Mouse (Mus musculus) macrophage (primary cell): ENCODE results near the gene Zmynd8. TPM values are rescaled to one million over a fixed set of nuclear protein-coding genes. Genes with fewer than 3 reads are reported as not detected.
A peak's percentile ranks its signal among the peaks of the same experiment; 100 is the strongest.

Experiments
- H3K27ac ChIP-seq: fragments of 350-480 bp; formaldehyde crosslinking; 2 replicates; pipeline ENCODE4 v1.9.0; 2021
- H3K36me3 ChIP-seq: fragments of 350-480 bp; formaldehyde crosslinking; 2 replicates; pipeline ENCODE4 v1.9.0; 2021; ENCODE audit errors: inconsistent target
- H3K4me3 ChIP-seq: fragments of 350-480 bp; formaldehyde crosslinking; 2 replicates; pipeline ENCODE4 v1.9.0; 2021; ENCODE audit errors: inconsistent target
- H3K79me2 ChIP-seq: fragments of 350-480 bp; formaldehyde crosslinking; 2 replicates; pipeline ENCODE4 v1.9.0; 2021; ENCODE audit errors: inconsistent target
- WGBS: methylation state at CpG from one replicate; pipeline ENCODE4 v1.1.7; 2026; ENCODE audit warnings: inconsistent platforms; ENCODE audit not compliant: missing documents; 5-methylcytosine and 5-hydroxymethylcytosine counted together
- polyA plus RNA-seq: library from polyadenylated mRNA; stranded (reverse); fragments of 250-400 nt; gene quantifications from 3 replicates; pipeline ENCODE4 v1.2.4, GENCODE M21; 2018; ENCODE audit warnings: inconsistent platforms

Gene Zmynd8
- polyA plus RNA-seq, 1 experiment from 2014 or later = 95.5 TPM

DNA sequence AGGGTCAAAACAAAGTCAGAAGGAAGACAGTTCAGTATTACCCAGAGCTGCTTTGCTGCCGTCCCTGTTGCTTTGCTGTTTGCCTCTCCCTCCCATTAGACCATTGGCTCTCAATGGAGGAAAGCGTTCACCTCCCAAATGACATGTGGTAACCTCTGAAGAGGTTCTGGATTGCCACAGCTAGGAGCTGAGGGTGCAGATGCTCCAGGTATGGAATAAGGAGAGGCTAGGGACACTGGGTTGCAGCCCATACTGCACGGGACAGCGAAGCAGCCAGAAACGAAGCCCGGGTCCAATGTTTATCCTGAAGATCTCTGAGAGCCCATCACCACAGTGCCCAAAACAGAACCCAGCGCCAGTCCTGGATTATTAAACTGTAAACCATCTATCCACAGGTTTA is 9.6 kb downstream of the Zmynd8 start:
- Histone ChIP-seq H3K27ac (peak overlapping the region; percentile 74), H3K36me3 (no peaks in the 10 kb centered on the region), H3K79me2 (peaks cover under 1% of the 10 kb centered on the region; the same call in 1 of the 2 replicates), H3K4me3 (no peak overlapping the region)
- WGBS = 74% methylated on average over 7 of the region's 7 CpGs

DNA sequence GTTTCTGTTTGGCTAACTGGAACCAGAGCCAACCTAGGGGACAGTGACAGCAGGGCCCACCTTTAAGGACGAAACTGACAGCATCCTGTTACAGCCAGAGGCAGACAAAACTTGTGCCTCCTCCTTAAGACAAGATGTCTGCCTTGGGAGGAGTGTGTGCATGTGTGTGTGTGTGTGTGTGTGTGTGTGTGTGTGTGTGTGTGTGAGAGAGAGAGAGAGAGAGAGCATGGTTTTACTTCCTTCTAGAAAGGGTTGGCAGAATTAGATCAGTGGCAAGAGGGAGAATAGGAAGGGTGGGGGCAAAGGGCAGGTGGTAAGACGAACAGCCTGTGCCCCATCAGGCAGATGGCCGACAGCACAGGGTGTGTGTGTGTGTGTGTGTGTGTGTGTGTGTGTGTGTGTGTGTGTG is 10.0 kb downstream of the Zmynd8 start:
- no peak overlapping the region for H3K4me3 ChIP-seq
- 6% methylated on average over 3 of the region's 3 CpGs for WGBS
- peaks cover 5% of the 10 kb centered on the region for H3K79me2 ChIP-seq
- H3K27ac ChIP-seq = peak overlapping the region; percentile 74
- no peaks in the 10 kb centered on the region for H3K36me3 ChIP-seq

DNA sequence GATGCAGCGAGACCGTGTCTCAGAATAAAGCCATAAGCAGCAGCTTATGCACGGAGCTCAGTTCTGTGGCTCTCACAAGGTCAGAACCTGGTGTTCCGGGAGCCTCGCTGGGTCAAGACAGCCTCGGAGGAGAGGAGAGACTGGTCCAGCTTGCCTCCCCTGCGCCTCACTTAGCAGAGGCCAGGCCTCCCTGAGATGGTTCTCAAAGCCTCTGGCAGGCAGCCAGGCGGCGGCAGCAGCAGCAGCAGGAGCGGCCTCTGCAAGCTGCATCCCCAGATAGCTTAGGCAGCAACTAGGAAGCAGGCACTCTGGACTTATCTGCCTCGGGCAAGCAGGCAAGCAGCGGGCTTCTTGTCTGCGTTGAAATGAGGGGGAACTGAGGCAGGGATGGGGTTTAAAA is 10.4 kb downstream of the Zmynd8 start:
- Histone ChIP-seq H3K4me3 (no peak overlapping the region), H3K27ac (peak overlapping the region; percentile 74)

DNA sequence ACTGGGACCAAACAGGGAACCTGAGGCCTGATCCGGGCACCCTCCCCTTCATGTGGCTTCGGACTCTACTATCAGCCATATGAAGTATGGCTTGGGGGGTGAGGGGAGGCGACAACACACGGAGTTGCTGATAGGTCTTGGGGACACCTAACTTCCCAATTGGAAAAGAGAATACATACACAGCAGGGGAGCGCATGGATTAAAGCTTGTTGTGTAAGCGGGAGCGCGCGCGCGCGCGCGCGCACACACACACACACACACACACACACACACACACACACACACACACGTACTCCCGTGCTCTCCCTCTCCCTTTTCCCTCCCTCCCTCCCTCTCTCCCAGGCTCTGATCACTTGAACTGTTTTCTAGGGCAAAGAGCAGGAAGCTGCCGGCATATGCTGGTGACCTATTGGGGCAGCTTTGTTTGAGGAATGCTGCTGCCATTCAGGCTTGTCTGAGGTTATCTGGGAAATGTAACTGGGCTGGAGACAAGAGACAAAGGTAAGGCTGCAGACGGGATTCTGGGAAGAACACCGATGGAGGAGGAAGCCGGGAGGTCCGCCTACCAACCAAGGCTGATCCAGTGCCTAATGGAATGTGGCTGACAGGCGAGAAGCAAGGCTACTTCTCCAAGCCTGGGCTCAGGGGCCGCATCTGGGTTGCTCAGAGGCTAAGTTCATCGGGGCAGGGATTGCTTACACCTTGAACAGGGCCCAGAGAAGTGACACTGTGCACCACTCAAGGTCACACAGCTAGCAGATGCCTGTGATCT is 11.8 kb downstream of the Zmynd8 start:
- H3K79me2 ChIP-seq = peaks cover 23% of the 10 kb centered on the region
- no peaks in the 10 kb centered on the region for H3K36me3 ChIP-seq
- H3K27ac ChIP-seq = peak overlapping the region; percentile 97
- H3K4me3 ChIP-seq = no peak overlapping the region
- 91% methylated on average over 15 of the region's 25 CpGs for WGBS

More for the DNA sequence above, 10.4 kb downstream of the Zmynd8 start:
- Histone ChIP-seq H3K79me2 (peaks cover 9% of the 10 kb centered on the region), H3K36me3 (no peaks in the 10 kb centered on the region)
- 32% methylated on average over 13 of the region's 13 CpGs for WGBS

DNA sequence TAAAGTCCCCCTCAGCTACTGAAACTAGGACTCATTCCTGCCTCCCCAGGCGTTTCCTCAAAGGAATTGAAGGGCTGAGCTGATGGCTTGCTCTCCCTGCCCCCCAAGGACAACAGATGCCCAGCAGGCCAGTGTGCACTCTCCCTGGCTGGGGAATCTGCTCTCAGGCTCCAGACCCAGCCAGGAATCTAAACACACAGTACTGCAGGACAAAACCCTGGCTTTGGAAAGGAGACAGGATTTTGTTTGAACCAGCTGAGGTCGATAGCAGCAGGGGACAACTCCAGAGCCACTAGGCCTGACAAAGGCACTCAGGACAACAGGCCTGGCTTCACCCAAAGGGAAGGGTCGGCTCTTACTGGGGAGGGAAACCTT is 12.3 kb downstream of the Zmynd8 start:
- Histone ChIP-seq H3K79me2 (peaks cover 26% of the 10 kb centered on the region), H3K27ac (peak overlapping the region; percentile 97), H3K4me3 (no peak overlapping the region), H3K36me3 (no peaks in the 10 kb centered on the region)
- 81% methylated on average over 3 of the region's 3 CpGs for whole genome bisulfite sequencing

DNA sequence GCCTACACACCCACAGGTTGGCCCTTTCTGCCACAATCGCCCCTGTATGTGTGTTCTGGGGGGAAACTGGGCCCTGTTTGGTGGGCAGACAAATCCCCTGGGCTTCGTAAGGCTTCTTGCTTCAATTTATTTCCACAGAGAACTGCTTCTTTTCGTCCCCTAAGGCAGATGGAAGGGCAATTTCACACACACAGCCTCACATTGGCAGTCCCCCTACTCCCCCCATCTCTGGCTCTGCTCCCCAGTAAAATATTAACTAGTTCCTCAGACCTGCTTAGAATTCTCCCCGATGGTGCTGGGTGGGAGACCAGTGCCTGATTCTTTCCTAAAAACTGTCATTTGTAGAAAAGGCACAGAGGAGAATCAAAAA is 12.9 kb downstream of the Zmynd8 start:
- no peaks in the 10 kb centered on the region for H3K36me3 ChIP-seq
- no peak overlapping the region for H3K4me3 ChIP-seq
- peak overlapping the region; percentile 97 for H3K27ac ChIP-seq
- H3K79me2 ChIP-seq = peaks cover 31% of the 10 kb centered on the region
- 60% methylated on average over 4 of the region's 4 CpGs for WGBS

DNA sequence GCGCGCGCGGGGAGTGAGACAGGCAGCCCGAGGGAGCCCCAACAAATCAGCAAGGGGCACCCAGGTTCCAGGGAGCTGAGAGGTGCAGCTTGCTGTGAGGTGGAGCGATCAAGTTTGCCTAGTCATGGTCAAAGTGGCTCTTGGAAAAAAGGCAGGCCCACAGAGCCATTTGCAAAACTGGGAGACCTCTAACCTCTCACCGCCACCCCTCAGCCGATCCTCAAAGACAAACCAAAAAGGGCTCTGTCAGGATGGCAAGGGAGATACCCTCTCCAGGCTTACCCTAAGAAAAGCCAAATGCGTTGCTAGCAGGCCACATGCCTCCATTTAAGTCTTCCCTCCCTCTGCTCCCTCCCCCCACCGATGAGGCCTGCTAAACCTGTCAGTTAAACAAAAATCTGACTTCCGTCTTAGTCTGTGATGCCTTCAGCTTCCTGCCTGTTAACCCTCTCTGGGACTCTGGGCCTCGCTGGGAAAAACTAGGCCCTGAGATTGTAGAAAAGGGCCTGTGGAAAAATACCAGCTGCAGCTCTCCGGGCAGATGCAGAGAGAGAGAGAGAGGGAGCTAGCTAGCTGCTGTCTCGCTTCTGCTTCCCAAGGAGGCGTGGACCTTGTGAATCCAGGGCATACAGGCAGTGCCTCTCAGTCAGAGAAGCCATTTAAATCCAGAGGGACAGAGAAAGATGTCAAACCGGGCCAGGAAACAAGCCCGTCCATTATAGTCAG is 13.4 kb downstream of the Zmynd8 start:
- Histone ChIP-seq H3K79me2 (peaks cover 37% of the 10 kb centered on the region), H3K27ac (peak overlapping the region; percentile 97), H3K36me3 (no peaks in the 10 kb centered on the region), H3K4me3 (peak overlapping the region; percentile 44; the same call in 1 of the 2 replicates)
- WGBS = 12% methylated on average over 15 of the region's 17 CpGs

DNA sequence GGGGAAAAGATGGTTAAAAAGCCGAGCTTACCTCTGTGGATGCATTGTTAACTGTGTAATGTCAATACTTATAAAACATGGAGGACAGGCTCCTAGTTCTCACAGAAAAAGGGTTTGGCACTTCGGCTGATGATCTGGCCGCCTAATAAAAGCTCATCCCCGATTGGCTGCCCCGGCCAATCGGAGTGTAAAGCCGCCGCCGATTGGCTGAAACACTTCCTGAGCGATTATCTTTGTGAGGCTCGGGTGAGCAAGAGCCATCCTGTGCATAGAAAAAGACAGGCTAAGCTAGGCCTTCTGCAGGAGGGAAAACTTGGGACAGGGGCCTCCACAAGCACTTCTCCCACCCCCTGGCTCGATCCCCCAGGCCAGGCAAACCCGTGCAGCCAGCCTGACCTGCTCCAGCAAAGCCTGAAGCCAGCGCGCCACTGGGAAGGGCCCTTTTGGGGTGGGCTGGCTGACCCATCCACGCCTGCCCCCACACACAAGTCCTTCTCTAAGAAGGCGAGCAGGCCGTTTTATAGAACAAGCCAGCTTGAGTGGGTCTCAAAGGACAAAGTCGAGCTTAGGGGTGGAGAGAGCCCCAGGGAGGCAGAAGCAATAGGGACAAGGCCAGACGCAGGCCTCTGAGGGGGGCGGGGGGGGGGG is 14.1 kb downstream of the Zmynd8 start:
- peak overlapping the region; percentile 44 for H3K4me3 ChIP-seq
- H3K27ac ChIP-seq = peak overlapping the region; percentile 97
- peaks cover 3% of the 10 kb centered on the region for H3K36me3 ChIP-seq
- peaks cover 44% of the 10 kb centered on the region for H3K79me2 ChIP-seq
- 8% methylated on average over 21 of the region's 21 CpGs for WGBS

DNA sequence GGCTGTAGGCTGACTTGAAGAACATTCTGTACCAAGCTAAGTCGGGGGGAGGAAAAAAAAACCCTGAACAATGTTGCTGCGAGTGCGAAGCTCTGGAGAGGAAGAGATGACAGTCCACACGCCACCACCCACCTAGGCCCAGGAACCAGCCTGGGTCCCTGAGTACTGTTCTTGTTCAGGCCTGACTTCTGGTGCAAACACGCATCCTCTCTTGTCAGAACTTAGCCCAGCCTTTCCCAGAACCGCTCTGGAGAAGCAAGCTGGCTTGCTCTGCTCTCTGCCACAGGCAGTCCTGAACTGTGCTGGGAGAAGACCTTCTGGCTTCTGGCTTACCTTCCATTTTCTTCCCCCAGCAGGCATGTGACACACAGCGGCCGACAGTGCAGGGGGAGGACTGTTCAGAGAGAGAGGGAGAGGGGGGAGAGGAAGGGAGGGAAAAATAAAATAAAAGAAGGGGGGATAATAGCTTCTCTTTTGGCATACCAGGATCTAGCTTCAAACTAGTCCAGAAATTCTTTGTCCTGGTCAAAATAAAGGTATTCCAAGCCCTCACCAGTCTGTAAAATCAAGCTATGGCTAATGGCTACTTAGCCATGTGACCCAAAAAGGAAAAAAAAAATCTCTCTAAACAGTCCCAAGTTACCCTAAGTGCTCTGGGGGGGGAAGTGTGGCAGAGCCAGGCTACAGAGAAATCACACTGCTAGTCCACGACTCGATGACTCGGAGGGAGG is 14.8 kb downstream of the Zmynd8 start:
- H3K36me3 ChIP-seq = peaks cover 7% of the 10 kb centered on the region
- peaks cover 51% of the 10 kb centered on the region for H3K79me2 ChIP-seq
- 4% methylated on average over 11 of the region's 11 CpGs for WGBS
- peak overlapping the region; percentile 97 for H3K27ac ChIP-seq
- H3K4me3 ChIP-seq = peak overlapping the region; percentile 44

DNA sequence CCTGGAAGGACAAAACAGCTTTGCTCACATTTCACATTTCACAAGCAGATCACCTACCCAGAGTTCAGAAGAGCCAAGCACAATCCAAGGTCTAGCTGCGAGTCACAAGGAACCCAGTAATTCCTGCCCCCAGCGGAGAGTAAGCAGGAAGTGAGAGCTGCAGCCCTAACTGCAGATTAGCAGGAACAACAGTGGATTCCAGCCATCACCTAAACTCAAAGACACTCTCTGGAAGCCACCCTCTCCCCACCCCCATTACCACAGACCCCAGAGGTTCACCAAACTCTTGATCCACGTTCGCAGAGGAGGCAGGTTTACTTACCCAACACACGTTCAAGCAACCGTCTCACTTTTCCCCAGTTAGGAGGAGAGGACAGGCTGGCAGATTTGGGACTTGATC is 15.8 kb downstream of the Zmynd8 start:
- peaks cover 61% of the 10 kb centered on the region for H3K79me2 ChIP-seq
- H3K4me3 ChIP-seq = peak overlapping the region; percentile 44
- peak overlapping the region; percentile 97 for H3K27ac ChIP-seq
- H3K36me3 ChIP-seq = peaks cover 7% of the 10 kb centered on the region
- WGBS = 5% methylated on average over 6 of the region's 6 CpGs

DNA sequence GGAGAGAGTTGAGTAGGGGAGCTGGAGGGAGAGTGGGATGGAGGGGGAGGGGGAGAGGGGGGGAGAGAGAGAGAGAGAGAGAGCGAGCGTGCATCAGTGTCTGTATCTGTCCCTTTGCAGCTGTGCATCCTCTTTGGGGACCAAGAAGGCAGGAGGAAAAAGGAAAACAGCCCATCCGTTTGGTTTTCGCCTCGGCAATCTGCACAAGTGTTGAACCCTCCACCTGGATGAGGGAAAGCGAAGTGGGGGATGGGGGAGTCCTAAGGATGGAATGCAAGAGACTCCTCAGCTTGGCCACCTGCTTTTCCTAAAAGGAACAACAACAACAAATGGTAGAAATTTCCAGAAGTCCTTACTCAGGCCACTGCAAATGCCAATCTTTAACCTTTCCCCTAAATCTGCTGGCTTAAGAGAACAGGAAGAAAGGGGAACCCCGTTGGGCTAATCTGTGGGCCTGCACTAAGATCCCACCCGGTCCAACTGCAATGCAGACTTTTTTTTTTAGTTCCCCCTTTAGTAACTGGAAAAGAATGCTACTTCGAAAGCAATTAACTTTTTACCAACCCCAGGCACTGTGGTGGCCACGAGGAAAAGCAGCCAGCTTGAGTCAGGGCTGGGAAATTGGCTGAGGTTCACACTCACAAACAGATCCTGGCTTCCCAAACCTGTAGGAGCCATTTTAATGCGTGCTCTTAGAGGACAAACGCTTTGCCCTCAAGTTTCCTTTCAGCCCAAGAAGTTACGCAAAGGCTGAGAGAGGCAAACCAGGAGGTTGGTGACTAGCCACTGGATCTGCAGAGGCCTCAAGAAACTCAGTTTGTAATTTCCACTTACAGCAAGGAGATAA is 17.0 kb downstream of the Zmynd8 start:
- Histone ChIP-seq H3K36me3 (peaks cover 15% of the 10 kb centered on the region), H3K79me2 (peaks cover 73% of the 10 kb centered on the region), H3K4me3 (peak overlapping the region; percentile 44), H3K27ac (peak overlapping the region; percentile 97)
- 40% methylated on average over 13 of the region's 13 CpGs for WGBS

DNA sequence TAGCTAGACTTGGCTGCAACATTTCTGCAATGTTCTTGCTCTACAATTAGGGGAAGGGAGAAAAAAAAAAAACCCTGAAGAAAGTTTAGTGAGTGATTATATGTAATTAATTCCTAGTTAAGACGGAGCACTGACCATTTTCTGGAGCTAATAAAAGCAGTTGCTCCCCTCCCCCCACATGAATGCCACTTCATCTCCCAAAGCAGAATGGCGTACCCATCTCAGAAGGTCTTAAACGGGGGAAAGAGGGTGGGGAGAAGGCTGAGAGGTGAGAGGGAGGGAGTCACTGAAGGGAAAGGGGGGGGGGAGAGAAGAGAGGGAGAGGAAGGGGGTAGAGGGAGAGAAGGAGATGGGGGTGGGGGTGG is 17.6 kb downstream of the Zmynd8 start:
- WGBS = 20% methylated on average over 1 of the region's 3 CpGs
- H3K4me3 ChIP-seq = no peak overlapping the region
- H3K27ac ChIP-seq = peak overlapping the region; percentile 97

DNA sequence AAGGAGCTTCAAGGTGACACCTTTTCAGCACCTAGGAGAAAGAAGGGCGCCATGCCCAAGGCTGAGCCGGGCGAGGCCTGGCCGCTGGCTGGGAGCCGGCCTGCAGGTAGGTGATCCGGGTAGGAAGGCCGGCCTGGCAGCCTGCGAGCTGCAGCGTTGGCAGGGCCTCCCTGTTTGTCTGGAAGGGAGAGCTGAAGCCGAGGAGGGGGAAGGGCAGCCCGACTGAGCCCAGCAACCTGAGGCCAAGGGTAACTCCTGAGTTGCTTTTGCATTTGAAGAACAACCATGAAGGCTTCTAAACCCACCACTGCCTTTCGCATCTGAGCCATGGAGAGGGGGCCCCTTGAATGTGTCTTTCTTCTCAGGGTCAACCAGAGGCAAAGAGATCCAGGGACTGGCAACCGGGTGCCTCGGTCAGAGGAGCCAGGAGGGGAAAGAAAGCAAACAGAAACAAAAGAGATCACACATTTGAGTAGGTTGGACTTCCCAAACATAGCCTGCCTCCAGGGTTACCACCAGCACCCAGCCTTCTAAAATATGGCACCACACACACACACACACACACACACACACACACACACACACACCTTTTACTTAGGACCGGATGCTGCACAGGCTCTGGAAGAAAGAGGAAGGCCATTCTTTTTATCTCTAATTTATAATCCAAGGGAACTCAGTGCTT is 18.2 kb downstream of the Zmynd8 start:
- peaks cover 26% of the 10 kb centered on the region for H3K36me3 ChIP-seq
- no peak overlapping the region for H3K27ac ChIP-seq
- H3K79me2 ChIP-seq = peaks cover 84% of the 10 kb centered on the region
- no peak overlapping the region for H3K4me3 ChIP-seq
- 77% methylated on average over 15 of the region's 15 CpGs for WGBS

More for the DNA sequence above, 17.6 kb downstream of the Zmynd8 start:
- H3K79me2 ChIP-seq = peaks cover 79% of the 10 kb centered on the region
- peaks cover 21% of the 10 kb centered on the region for H3K36me3 ChIP-seq
